Mouse (Mus musculus) left cerebral cortex, adult 6 months (tissue): ENCODE results near the gene Cdh7. TPM values are rescaled to one million over a fixed set of nuclear protein-coding genes. Genes with fewer than 3 reads are reported as not detected.

Experiments
- long read RNA-seq, 2 experiments: library from polyadenylated mRNA; unstranded; transcript quantifications; one replicate each; pipeline ENCODE4 v2.0.0; 2019 to 2020
- polyA plus RNA-seq: library from polyadenylated mRNA; unstranded; fragments of <200 nt; fragmentation: Nextera tagmentation; gene quantifications from 2 replicates; pipeline ENCODE4 v1.2.3, GENCODE M21; 2021

Cdh7 gene
- polyA plus RNA-seq = 5.9 and 8.1 TPM in 2 replicates
- long read RNA-seq, experiment 1, transcript Cdh7-209 (12 exons, 3,353 nt) = major isoform, 7 of 45 reads
- long read RNA-seq, experiment 1, partial matches to known transcripts = 12 of 45 reads
- long read RNA-seq, experiment 1, other reads (novel, unspliced or antisense) = 22 of 45 reads
- long read RNA-seq, experiment 2, partial matches to known transcripts = 6 of 20 reads
- long read RNA-seq, experiment 2, other reads (novel, unspliced or antisense) = 12 of 20 reads

GRCm38 (mm10) chr1:109982064-109982808 lies at the start of gene Cdh7:
Cdh7 (plus strand) TSS chr1:109982431.

